In the genomic region with DNA sequence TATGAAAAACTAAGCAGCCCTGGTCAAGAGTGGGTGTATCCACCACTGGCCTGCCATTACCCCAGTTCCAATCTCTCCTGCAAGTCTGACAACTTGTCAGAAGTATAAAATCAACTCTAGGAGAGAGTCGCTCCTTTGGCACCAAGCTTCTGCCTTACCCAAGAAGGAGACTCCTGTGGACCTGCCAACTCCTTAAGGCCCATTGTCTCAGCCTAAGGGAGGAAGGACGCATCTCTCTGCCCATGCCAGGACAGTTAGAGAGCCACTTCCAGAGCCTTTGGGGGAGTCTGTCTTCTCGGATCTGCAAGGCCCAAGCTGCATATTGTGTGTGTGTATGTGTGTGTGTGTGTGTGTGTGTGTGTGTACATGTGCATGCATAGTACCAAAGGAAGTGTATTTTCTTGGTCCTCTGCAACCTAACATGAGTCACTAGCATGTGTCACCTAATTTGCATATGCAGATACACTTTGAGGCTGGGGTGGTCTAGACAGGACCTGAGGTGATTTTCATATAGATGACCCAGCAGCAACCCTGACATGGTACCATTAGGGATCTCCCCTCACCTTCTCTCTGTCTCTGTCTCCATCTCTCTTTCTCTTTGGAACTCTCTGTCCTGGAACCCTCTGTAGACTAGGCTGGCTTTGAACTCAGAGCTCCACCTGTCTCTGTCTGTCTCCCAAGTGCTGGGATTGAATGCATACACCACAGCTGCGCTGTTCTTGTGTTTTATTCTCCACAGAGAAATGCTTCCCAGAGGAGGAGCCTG, we compare ENCODE assay signal across 9 mouse cellular contexts.
DNase-seq lines count a peak whose midpoint lies in the region; ATAC-seq and TF ChIP-seq lines count a peak whose summit lies in the region.
"Had no signal": no experiment of that assay in that cellular context is flagged by ENCODE, and none has a peak within 500 bp of the region (broad histone marks: within the 10 kb centered on the region; RNA-seq: fewer than 3 reads in every experiment).

No protein-coding gene starts in this region.

- DNase-seq in heart, adult 11 months: peak; percentile 82
- no peak for DNase-seq in heart, adult 2 months
- no peak for DNase-seq in kidney, postnatal 0 days (ENCODE audit: low spot score)
- DNase-seq in kidney, adult 11 months: no peak
- peak; percentile 16 for DNase-seq in induced T-regulatory cell, adult 2 months (ENCODE audit: low read depth)
- DNase-seq in splenic B cell, adult 2 months (ENCODE audit: low read depth, low spot score): peak; percentile 55
- DNase-seq in urinary bladder, postnatal 4 days (ENCODE audit: low spot score in 2 of 2): no peak
- no peak for DNase-seq in testis, postnatal 14 days (ENCODE audit: low spot score)

- WGBS in heart, adult 2 months: 69% methylated on average over 4 of the region's 4 CpGs
- WGBS in kidney, postnatal 0 days: 84% methylated on average over 4 of the region's 4 CpGs

- TF ChIP-seq POLR2A in heart, adult 2 months (IDR thresholded peaks at IDR 0.05; ENCODE audit: insufficient read depth, low read depth, low read length): no peak

- H3K27ac ChIP-seq in heart, adult 2 months: no peak overlapping the region; the same call in 1 of the 2 replicates
- H3K27ac ChIP-seq in kidney, postnatal 0 days: peak overlapping the region; percentile 75

- no peak for ATAC-seq in kidney, postnatal 0 days (replicated peaks; ENCODE audit: low FRiP score, low read depth)

- H3K4me3 ChIP-seq in heart, adult 2 months: no peak overlapping the region
- no peak overlapping the region for H3K4me3 ChIP-seq in kidney, postnatal 0 days (replicated peaks; ENCODE audit: low read depth, low read length)
- H3K4me3 ChIP-seq: hindbrain, embryonic 15.5 days had no signal

- no peaks in the 10 kb centered on the region for H3K9me3 ChIP-seq in kidney, postnatal 0 days (replicated peaks; ENCODE audit: low read length)
- H3K9me3 ChIP-seq: hindbrain, embryonic 15.5 days had no signal

- no peaks in the 10 kb centered on the region for H3K79me2 ChIP-seq in heart, adult 2 months (replicated peaks; ENCODE audit: control insufficient read depth, insufficient read depth, low read length)

- TF ChIP-seq CTCF in heart, adult 2 months (IDR thresholded peaks at IDR 0.05): no peak
- no peak for TF ChIP-seq CTCF in kidney, postnatal 0 days (IDR thresholded peaks at IDR 0.05; ENCODE audit: low read depth)

- intact Hi-C loops in heart, adult 2 months (cut with DNase I): no loop called here

- H3K36me3 ChIP-seq in heart, adult 2 months (ENCODE audit: control insufficient read depth, insufficient read depth, low read length): no peaks in the 10 kb centered on the region
- H3K36me3 ChIP-seq in kidney, postnatal 0 days (ENCODE audit: insufficient read depth, low read length): no peaks in the 10 kb centered on the region
- H3K36me3 ChIP-seq in splenic B cell, adult 2 months (ENCODE audit: control insufficient read depth, insufficient read depth, low read length, poor library complexity, severe bottlenecking): no peaks in the 10 kb centered on the region
- H3K36me3 ChIP-seq: hindbrain, embryonic 15.5 days had no signal

- H3K9ac ChIP-seq in heart, adult 2 months (ENCODE audit: low read depth, low read length): no peak overlapping the region
- no peak overlapping the region for H3K9ac ChIP-seq in kidney, postnatal 0 days (ENCODE audit: low read depth, low read length)
- H3K9ac ChIP-seq: hindbrain, embryonic 15.5 days had no signal

- H3K27me3 ChIP-seq in heart, adult 2 months (ENCODE audit: control insufficient read depth, insufficient read depth, low read length): no peaks in the 10 kb centered on the region
- no peaks in the 10 kb centered on the region for H3K27me3 ChIP-seq in kidney, postnatal 0 days (ENCODE audit: insufficient read depth, low read length)
- H3K27me3 ChIP-seq in splenic B cell, adult 2 months (ENCODE audit: control insufficient read depth, insufficient read depth, low read length, poor library complexity, severe bottlenecking): no peaks in the 10 kb centered on the region
- H3K27me3 ChIP-seq: hindbrain, embryonic 15.5 days had no signal

- peaks cover 9% of the 10 kb centered on the region for H3K4me1 ChIP-seq in heart, adult 2 months (ENCODE audit: control insufficient read depth, insufficient read depth, low read length)
- H3K4me1 ChIP-seq in kidney, postnatal 0 days (replicated peaks; ENCODE audit: insufficient read depth, low read length): no peaks in the 10 kb centered on the region

- no peak overlapping the region for H3K4me2 ChIP-seq in kidney, postnatal 0 days (ENCODE audit: low read length)
- H3K4me2 ChIP-seq: hindbrain, embryonic 15.5 days had no signal

- TF ChIP-seq EP300 in heart, adult 2 months (IDR thresholded peaks at IDR 0.05; ENCODE audit: insufficient read depth, low read depth, low read length): no peak

Comparison
In these comparisons a context has a peak if more than half of its experiments do, and no peak if none do; other contexts are left out.
1. DNase-seq: peak in heart, adult 11 months (single experiment), induced T-regulatory cell, adult 2 months (single experiment) and splenic B cell, adult 2 months (single experiment); none in heart, adult 2 months (0 of 2), kidney, postnatal 0 days (single experiment), kidney, adult 11 months (single experiment), urinary bladder, postnatal 4 days (0 of 2) and testis, postnatal 14 days (single experiment).